Mouse (Mus musculus) testis, adult 2 months (tissue): ENCODE data around the gene Rufy2. TPM values are rescaled to one million over a fixed set of nuclear protein-coding genes. Genes with fewer than 3 reads are reported as not detected.

Experiments used
- H3K27ac ChIP-seq: fragments of 200-500 bp; 2 replicates; pipeline ENCODE4 v1.5.1; 2012; ENCODE audit warnings: low read depth, low read length; ENCODE audit not compliant: control insufficient read depth, insufficient read depth
- H3K27me3 ChIP-seq: fragments of 200-500 bp; 2 replicates; pipeline ENCODE4 v1.6.1; 2012; ENCODE audit warnings: mild to moderate bottlenecking, low read length, moderate library complexity; ENCODE audit not compliant: control insufficient read depth, insufficient read depth
- H3K36me3 ChIP-seq: fragments of 200-500 bp; 2 replicates; pipeline ENCODE4 v1.6.1; 2012; ENCODE audit warnings: mild to moderate bottlenecking, low read length; ENCODE audit not compliant: control insufficient read depth, insufficient read depth
- H3K4me1 ChIP-seq: fragments of 200-500 bp; 2 replicates; pipeline ENCODE4 v1.6.1; 2012; ENCODE audit warnings: low read length; ENCODE audit not compliant: control insufficient read depth, insufficient read depth
- H3K4me3 ChIP-seq: fragments of 200-500 bp; 2 replicates; pipeline ENCODE4 v1.5.1; 2012; ENCODE audit warnings: low read depth, mild to moderate bottlenecking, low read length, moderate library complexity, mixed read lengths; ENCODE audit not compliant: control insufficient read depth
- CTCF ChIP-seq: fragments of 200-500 bp; IDR thresholded peaks from 2 replicates; pipeline ENCODE4 v1.5.1; 2012; ENCODE audit warnings: low read depth, mild to moderate bottlenecking, inconsistent platforms, low read length, moderate library complexity; ENCODE audit not compliant: control insufficient read depth, insufficient read depth, insufficient replicate concordance
- POLR2A ChIP-seq: fragments of 200-500 bp; IDR thresholded peaks from 2 replicates; pipeline ENCODE4 v1.6.1; 2012; ENCODE audit warnings: low read depth, mild to moderate bottlenecking, inconsistent platforms, low read length, moderate library complexity; ENCODE audit not compliant: control insufficient read depth
- polyA plus RNA-seq: library from polyadenylated mRNA; depleted of rRNA; stranded (reverse); fragments of >200 nt; gene quantifications from 2 replicates; pipeline ENCODE4 v1.2.3, GENCODE M21; 2012; rRNA removed

Rufy2 gene
- 0.77 and 1.2 TPM in 2 replicates for polyA plus RNA-seq

GRCm38 (mm10) chr10:62980039-62980954, at the start of gene Rufy2:
Gene Rufy2 (plus strand): TSS chr10:62980223.
- no peak within 1 kb of the TSS for H3K27ac ChIP-seq
- H3K4me1 ChIP-seq = peaks cover 9% of the 10 kb centered on the region
- TF ChIP-seq POLR2A (no peak), CTCF (peak; percentile 76; the same call in 1 of the 2 replicates)
- no peaks in the 10 kb centered on the region for H3K27me3 ChIP-seq
- no peaks in the 10 kb centered on the region for H3K36me3 ChIP-seq
- H3K4me3 ChIP-seq = peak within 1 kb of the TSS; percentile 93

GRCm38 (mm10) chr10:62932381-62932780, 47.6 kb upstream of the Rufy2 start:
- TF ChIP-seq CTCF (no peak), POLR2A (no peak)
- H3K27ac ChIP-seq = no peak overlapping the region
- H3K4me3 ChIP-seq = no peak overlapping the region
- no peaks in the 10 kb centered on the region for H3K27me3 ChIP-seq
- H3K36me3 ChIP-seq = no peaks in the 10 kb centered on the region
- no peaks in the 10 kb centered on the region for H3K4me1 ChIP-seq

GRCm38 (mm10) chr10:62944975-62945580, 34.9 kb upstream of the Rufy2 start:
- Histone ChIP-seq H3K27ac (no peak overlapping the region), H3K4me3 (no peak overlapping the region), H3K27me3 (no peaks in the 10 kb centered on the region), H3K36me3 (no peaks in the 10 kb centered on the region), H3K4me1 (peaks cover 4% of the 10 kb centered on the region)
- no peak for TF ChIP-seq POLR2A
- TF ChIP-seq CTCF = no peak

GRCm38 (mm10) chr10:62946738-62947471, 33.1 kb upstream of the Rufy2 start, which contains the start of gene Dna2:
Gene Dna2 (plus strand): TSS chr10:62947026.
- Histone ChIP-seq H3K36me3 (no peaks in the 10 kb centered on the region), H3K4me1 (peaks cover 4% of the 10 kb centered on the region), H3K4me3 (peak within 1 kb of the TSS; percentile 98), H3K27ac (no peak within 1 kb of the TSS), H3K27me3 (no peaks in the 10 kb centered on the region)
- peak; percentile 60; the same call in 1 of the 2 replicates for TF ChIP-seq POLR2A
- no peak for TF ChIP-seq CTCF

- TF ChIP-seq POLR2A = no peak
- TF ChIP-seq CTCF = no peak
- H3K27ac ChIP-seq = no peak overlapping the region
- H3K36me3 ChIP-seq = no peaks in the 10 kb centered on the region
- no peaks in the 10 kb centered on the region for H3K27me3 ChIP-seq
- no peak overlapping the region for H3K4me3 ChIP-seq
- peaks cover 4% of the 10 kb centered on the region for H3K4me1 ChIP-seq
These were observed 31.5 kb upstream of the Rufy2 start for GRCm38 (mm10) chr10:62948551-62948950.

- TF ChIP-seq POLR2A (no peak), CTCF (no peak)
- H3K27me3 ChIP-seq = no peaks in the 10 kb centered on the region
- no peak overlapping the region for H3K27ac ChIP-seq
- no peaks in the 10 kb centered on the region for H3K4me1 ChIP-seq
- H3K36me3 ChIP-seq = no peaks in the 10 kb centered on the region
- H3K4me3 ChIP-seq = no peak overlapping the region
These were observed 16.1 kb upstream of the Rufy2 start for GRCm38 (mm10) chr10:62963956-62964355.
